Mouse (Mus musculus): ENCODE data around the gene Bcam. TPM values are rescaled to one million over a fixed set of nuclear protein-coding genes. Genes with fewer than 3 reads are reported as not detected.

The Bcam gene
- polyA plus RNA-seq, 1 experiment from 2014 or later: 209 TPM

- no peak for ATAC-seq (ENCODE audit: insufficient read depth)
- no peak for TF ChIP-seq CTCF (IDR thresholded peaks at IDR 0.05; ENCODE audit: low read depth)
- Histone ChIP-seq H3K27ac (ENCODE audit: low read depth) (no peak overlapping the region), H3K27me3 (ENCODE audit: insufficient read depth, low read length) (no peaks in the 10 kb centered on the region), H3K9ac (no peak overlapping the region), H3K4me3 (ENCODE audit: low read depth, low read length) (no peak overlapping the region), H3K4me1 (ENCODE audit: insufficient read depth) (no peaks in the 10 kb centered on the region), H3K9me3 (ENCODE audit: low read depth, low read length) (no peaks in the 10 kb centered on the region), H3K4me2 (no peak overlapping the region), H3K36me3 (ENCODE audit: insufficient read depth) (no peaks in the 10 kb centered on the region)
- no peak for DNase-seq
- 85% methylated on average over 11 of the region's 11 CpGs for WGBS
Measured at GRCm38 (mm10) chr7:19777049-19777723, 6.4 kb upstream of the Bcam start.

GRCm38 (mm10) chr7:19771682-19772081 lies 866 bp upstream of the Bcam start:
- H3K4me3 ChIP-seq (ENCODE audit: low read depth, low read length): peak overlapping the region; percentile 64; the same call in 1 of the 2 replicates
- H3K9ac ChIP-seq: no peak overlapping the region; the same call in 1 of the 2 replicates
- H3K9me3 ChIP-seq (ENCODE audit: low read depth, low read length): no peaks in the 10 kb centered on the region
- ATAC-seq (ENCODE audit: insufficient read depth): no peak
- H3K27ac ChIP-seq (ENCODE audit: low read depth): peak overlapping the region; percentile 58
- H3K4me2 ChIP-seq: peak overlapping the region; percentile 93
- no peaks in the 10 kb centered on the region for H3K27me3 ChIP-seq (ENCODE audit: insufficient read depth, low read length)
- no peak for TF ChIP-seq CTCF (IDR thresholded peaks at IDR 0.05; ENCODE audit: low read depth)
- 41% methylated on average over 4 of the region's 4 CpGs for WGBS
- no peak for DNase-seq
- peaks cover 10% of the 10 kb centered on the region; the same call in 1 of the 2 replicates for H3K36me3 ChIP-seq (ENCODE audit: insufficient read depth)
- peaks cover 21% of the 10 kb centered on the region; the same call in 1 of the 2 replicates for H3K4me1 ChIP-seq (ENCODE audit: insufficient read depth)

- ATAC-seq (ENCODE audit: insufficient read depth) (peak; percentile 82), DNase-seq (peak; percentile 95)
- TF ChIP-seq CTCF (IDR thresholded peaks at IDR 0.05; ENCODE audit: low read depth): no peak
- Histone ChIP-seq H3K9ac (peak overlapping the region; percentile 80), H3K36me3 (ENCODE audit: insufficient read depth) (peaks cover 23% of the 10 kb centered on the region; the same call in 1 of the 2 replicates), H3K4me1 (ENCODE audit: insufficient read depth) (peaks cover 21% of the 10 kb centered on the region; the same call in 1 of the 2 replicates), H3K4me3 (ENCODE audit: low read depth, low read length) (peak overlapping the region; percentile 64), H3K27me3 (ENCODE audit: insufficient read depth, low read length) (no peaks in the 10 kb centered on the region), H3K9me3 (ENCODE audit: low read depth, low read length) (no peaks in the 10 kb centered on the region), H3K4me2 (peak overlapping the region; percentile 93), H3K27ac (ENCODE audit: low read depth) (peak overlapping the region; percentile 83)
- WGBS: under 1% methylated on average over 28 of the region's 28 CpGs
Measured at GRCm38 (mm10) chr7:19770375-19770754, 451 bp downstream of the Bcam start.

GRCm38 (mm10) chr7:19769434-19770374 lies 1.1 kb downstream of the Bcam start:
- Histone ChIP-seq H3K9ac (peak overlapping the region; percentile 80), H3K36me3 (ENCODE audit: insufficient read depth) (peaks cover 29% of the 10 kb centered on the region; the same call in 1 of the 2 replicates), H3K27me3 (ENCODE audit: insufficient read depth, low read length) (no peaks in the 10 kb centered on the region), H3K9me3 (ENCODE audit: low read depth, low read length) (no peaks in the 10 kb centered on the region), H3K27ac (ENCODE audit: low read depth) (peak overlapping the region; percentile 83), H3K4me3 (ENCODE audit: low read depth, low read length) (peak overlapping the region; percentile 64), H3K4me2 (peak overlapping the region; percentile 93), H3K4me1 (ENCODE audit: insufficient read depth) (peaks cover 21% of the 10 kb centered on the region; the same call in 1 of the 2 replicates)
- WGBS: 6% methylated on average over 16 of the region's 16 CpGs
- DNase-seq: no peak
- TF ChIP-seq CTCF (IDR thresholded peaks at IDR 0.05; ENCODE audit: low read depth): no peak
- peak; percentile 35; the same call in 1 of the 2 replicates for ATAC-seq (ENCODE audit: insufficient read depth)

GRCm38 (mm10) chr7:19769001-19769400 lies 1.8 kb downstream of the Bcam start:
- 27% methylated on average over 4 of the region's 4 CpGs for WGBS
- H3K27ac ChIP-seq (ENCODE audit: low read depth): peak overlapping the region; percentile 83; the same call in 1 of the 2 replicates
- no peaks in the 10 kb centered on the region for H3K27me3 ChIP-seq (ENCODE audit: insufficient read depth, low read length)
- peak overlapping the region; percentile 64 for H3K4me3 ChIP-seq (ENCODE audit: low read depth, low read length)
- DNase-seq: peak; percentile 24
- peak overlapping the region; percentile 80 for H3K9ac ChIP-seq
- TF ChIP-seq CTCF (IDR thresholded peaks at IDR 0.05; ENCODE audit: low read depth): no peak
- peak overlapping the region; percentile 93 for H3K4me2 ChIP-seq
- peak; percentile 44 for ATAC-seq (ENCODE audit: insufficient read depth)
- peaks cover 35% of the 10 kb centered on the region for H3K36me3 ChIP-seq (ENCODE audit: insufficient read depth)
- no peaks in the 10 kb centered on the region for H3K9me3 ChIP-seq (ENCODE audit: low read depth, low read length)
- peaks cover 21% of the 10 kb centered on the region; the same call in 1 of the 2 replicates for H3K4me1 ChIP-seq (ENCODE audit: insufficient read depth)

- Histone ChIP-seq H3K4me2 (peak overlapping the region; percentile 93), H3K36me3 (ENCODE audit: insufficient read depth) (peaks cover 43% of the 10 kb centered on the region), H3K27ac (ENCODE audit: low read depth) (peak overlapping the region; percentile 83; the same call in 1 of the 2 replicates), H3K27me3 (ENCODE audit: insufficient read depth, low read length) (no peaks in the 10 kb centered on the region), H3K4me1 (ENCODE audit: insufficient read depth) (peaks cover 21% of the 10 kb centered on the region; the same call in 1 of the 2 replicates), H3K9me3 (ENCODE audit: low read depth, low read length) (no peaks in the 10 kb centered on the region), H3K4me3 (ENCODE audit: low read depth, low read length) (peak overlapping the region; percentile 64), H3K9ac (peak overlapping the region; percentile 80)
- DNase-seq (no peak), ATAC-seq (ENCODE audit: insufficient read depth) (no peak)
- 55% methylated on average over 14 of the region's 14 CpGs for WGBS
- no peak for TF ChIP-seq CTCF (IDR thresholded peaks at IDR 0.05; ENCODE audit: low read depth)
Measured at GRCm38 (mm10) chr7:19768251-19768650, 2.6 kb downstream of the Bcam start.

Data from lung, embryonic 14.5 days (tissue).